Mouse (Mus musculus) naive thymus-derived CD4-positive, alpha-beta T cell, adult 2 months (primary cell): ENCODE results near the gene Gm572.

Experiments used
- DNase-seq: peaks from one replicate; pipeline ENCODE4 v3.0.0-alpha.2; 2011; ENCODE audit warnings: low read depth

Gm572 gene

DNA sequence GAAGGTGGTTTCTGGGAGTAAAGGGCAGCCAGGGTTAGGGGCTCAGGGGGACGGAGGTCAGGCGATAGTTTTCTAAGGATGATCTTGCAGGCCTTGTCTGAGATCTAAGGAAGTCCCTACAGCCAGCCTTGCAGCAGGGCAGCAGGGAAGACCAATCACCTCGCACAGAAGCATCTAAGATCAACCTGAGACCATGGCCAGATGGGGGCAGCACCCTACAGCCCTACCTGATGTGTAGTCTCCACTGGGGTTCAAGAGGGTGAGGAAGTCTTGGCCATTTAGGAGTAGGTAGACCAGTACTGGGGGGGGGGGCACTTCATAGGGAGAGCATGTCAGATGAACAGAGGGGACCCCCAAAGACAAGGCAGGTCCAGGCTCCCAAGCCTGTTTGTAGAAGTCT, 72.3 kb downstream of the Gm572 start:
- no peak for DNase-seq
